Mouse (Mus musculus) megakaryocyte, adult 5-6 weeks (primary cell): Measurements from ENCODE around the gene Mtus2. TPM values are rescaled to one million over a fixed set of nuclear protein-coding genes. Genes with fewer than 3 reads are reported as not detected.
A peak's percentile ranks its signal among the peaks of the same experiment; 100 is the strongest.
"Not testable (repeated sequence)": the region's sequence is repeated elsewhere in the genome, so short reads cannot be mapped to it uniquely, and the experiment has no call there.

Experiments
- ATAC-seq: 2 replicates; pipeline ENCODE4 v1.8.0; 2016; ENCODE audit warnings: mild to moderate bottlenecking, inconsistent platforms; ENCODE audit not compliant: poor library complexity, severe bottlenecking
- total RNA-seq, 2 experiments: library from RNA; stranded (forward) in 1 of 2; stranded (reverse) in 1 of 2; fragments of 153-499, 151-499 nt in 1 of 2; fragments of 221-1000, 200-1000 nt in 1 of 2; gene quantifications; 2 replicates each; pipeline versions ENCODE4 v1.2.3 to v1.2.4; 2015 to 2017

Gene Mtus2
- 0.78 and 1.6 TPM in 2 replicates for total RNA-seq (2015)
- total RNA-seq (2017) = 0.04 and 1.1 TPM in 2 replicates

DNA sequence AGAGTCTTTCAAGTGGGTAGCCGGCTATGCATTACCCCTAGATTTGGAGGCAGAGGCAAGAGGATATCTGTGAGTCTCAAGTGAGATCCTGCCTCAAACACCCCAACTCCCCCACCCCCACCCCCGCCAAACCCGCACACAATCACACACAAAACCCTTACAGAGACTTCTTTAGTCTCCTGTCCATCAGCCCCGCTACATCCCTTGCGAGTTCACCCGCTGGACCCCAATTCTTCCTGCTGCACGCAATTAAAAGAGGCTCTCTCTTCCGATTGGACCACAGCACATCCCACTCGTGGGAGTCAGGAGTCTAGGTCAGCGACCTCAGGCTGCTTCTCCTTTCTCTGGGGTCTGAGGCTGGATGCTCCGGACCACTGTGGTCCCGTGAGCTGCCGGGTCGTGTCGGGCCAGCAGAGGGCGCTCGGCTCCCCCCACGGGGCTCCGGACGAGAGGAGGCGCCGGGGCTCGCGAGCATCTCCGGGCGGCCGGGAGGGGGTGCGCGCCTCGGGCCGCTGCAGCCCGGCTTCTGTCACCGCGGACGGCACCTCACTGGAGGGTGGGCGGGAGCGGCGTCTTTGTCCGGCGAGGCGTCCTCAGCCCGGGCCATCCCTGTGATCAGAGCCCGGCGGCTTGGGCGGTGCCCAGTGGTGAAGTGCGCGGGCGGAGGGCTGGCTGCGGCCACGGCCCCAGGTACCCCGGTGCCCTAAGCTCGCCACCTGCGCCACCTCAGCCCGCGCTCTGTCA lies at the start of gene Mtus2:
TSS of gene Mtus2 (plus strand) at position 500 of the 744 bp plus-strand sequence.
- peak; percentile 96 for ATAC-seq

- ATAC-seq = no peak
Observed at GRCm38 (mm10) chr5:147907851-147908250, 49.3 kb upstream of the Mtus2 start.

DNA sequence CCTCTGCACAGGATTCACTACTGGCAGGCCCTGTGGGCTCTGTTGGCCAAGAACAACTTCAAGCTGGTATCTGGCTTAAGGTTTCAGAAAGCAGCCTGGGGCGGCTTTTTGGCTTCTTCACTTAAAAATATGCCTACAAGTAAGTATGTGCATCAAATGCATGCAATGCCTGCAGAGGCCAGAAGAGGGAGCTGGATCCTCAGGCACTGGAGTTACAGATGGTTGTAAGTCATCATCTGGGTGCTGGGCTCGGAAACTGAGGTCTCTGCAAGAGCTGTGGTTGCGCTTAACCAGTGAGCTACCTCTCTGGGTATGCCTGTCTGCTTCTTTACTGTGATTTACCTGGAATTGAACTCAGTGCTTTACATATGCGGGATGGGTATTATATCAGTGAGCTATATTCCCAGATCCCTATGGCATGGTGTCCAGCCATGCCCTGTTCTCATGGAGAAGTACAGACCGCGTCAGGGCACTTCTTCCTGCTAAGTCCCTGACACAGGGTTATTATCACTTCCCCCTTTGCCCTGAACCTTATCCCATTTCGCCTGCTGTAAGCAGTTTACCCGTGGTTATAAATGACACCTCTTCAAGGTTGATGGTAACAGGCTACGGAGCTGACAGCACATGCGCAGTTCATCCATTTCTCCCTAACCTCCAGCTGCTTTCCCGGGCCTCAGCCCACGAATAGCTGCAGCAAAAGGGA lies 46.2 kb upstream of the Mtus2 start:
- peak; percentile 58 for ATAC-seq

GRCm38 (mm10) chr5:147911744-147912143 lies 45.4 kb upstream of the Mtus2 start:
- ATAC-seq = peak; percentile 54

- no peak for ATAC-seq
Observed at GRCm38 (mm10) chr5:147913241-147913842, 43.8 kb upstream of the Mtus2 start.

DNA sequence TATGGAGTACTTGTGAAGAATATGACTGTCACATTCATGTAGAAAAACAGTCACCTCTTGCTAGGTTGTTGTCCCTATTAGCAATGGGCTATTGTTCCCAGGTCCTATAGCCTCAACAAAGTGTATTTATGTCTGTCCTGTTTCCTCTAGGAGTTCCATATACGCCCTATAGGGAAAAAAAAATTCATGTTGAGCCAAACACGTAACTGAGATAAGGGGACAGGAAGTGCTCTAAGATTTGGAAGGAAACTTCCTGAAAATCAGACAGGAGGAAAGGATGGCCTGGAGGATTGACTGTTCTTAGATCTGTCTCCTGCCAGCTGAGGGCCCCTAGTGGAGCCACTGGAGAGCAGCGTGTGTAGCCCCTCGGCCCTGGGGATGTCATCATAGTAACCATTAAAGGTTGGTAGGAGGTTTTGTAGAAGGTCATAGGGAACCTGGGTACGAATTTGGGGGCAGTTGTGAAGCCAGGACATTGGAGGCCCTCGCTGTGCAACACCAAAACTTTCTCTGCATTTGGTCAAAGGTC lies 42.0 kb upstream of the Mtus2 start:
- no peak for ATAC-seq

GRCm38 (mm10) chr5:147916171-147916570 lies 40.9 kb upstream of the Mtus2 start:
- ATAC-seq = no peak

GRCm38 (mm10) chr5:147918044-147918846 lies 38.9 kb upstream of the Mtus2 start:
- peak; percentile 50 for ATAC-seq

DNA sequence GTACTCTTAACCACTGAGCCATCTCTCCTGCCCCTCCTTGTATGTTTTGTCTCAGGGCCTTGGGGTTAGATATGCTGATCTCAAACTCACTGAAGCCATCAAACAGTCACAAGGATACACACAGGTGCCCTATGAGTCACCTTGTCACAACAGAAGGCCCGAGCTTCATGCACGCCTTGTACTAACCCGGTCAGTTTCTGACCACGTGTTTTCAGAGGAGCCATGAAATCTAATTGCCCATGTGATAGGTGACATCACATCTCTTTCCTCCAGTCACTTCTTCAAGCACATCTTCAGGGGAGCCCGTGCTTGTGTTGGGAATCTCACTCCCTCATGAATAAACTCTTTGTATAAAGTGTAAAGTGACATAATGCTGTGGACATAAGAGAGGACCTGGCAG lies 32.5 kb upstream of the Mtus2 start:
- ATAC-seq = no peak

GRCm38 (mm10) chr5:147925935-147926604 lies 31.1 kb upstream of the Mtus2 start:
- ATAC-seq = 0 out of 2 replicates have a peak, but pooled peaks have one; percentile 43

DNA sequence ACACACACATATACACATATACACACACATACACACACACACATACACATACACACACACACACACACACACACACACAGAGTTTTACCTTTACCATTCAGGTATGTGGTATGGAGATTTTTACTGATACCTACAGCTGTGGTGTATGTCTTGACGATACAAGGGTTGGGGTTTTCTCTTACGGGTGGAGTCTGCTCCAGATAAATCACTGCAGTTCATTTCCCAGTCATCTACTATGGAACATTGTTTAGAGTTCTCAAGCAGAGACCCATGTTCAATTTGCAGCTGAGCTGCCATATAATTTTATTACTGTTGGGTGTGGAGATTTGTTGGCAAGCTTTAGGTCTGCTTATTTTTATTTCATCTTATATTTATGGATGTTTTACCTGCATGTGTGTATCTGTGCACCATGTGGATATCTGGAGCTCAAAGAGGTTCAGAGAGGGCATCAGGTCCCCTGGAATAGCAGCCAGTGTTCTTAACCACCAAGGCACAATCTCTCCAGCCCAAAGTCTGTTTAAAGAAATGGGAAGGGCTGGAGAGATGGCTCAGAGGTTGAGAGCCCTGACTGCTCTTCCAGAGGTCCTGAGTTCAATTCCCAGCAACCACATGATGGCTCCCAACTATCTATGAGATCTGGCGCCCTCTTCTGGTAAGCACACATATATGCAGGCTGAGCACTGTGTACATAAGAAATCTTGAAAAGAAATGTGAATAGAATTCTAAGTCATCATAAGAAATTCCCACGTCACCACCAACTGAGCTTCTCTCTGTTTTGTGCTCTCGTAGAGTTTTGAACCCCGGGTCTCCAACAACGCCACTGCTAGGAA lies 28.2 kb upstream of the Mtus2 start:
- ATAC-seq = no peak

- no peak for ATAC-seq
Observed at GRCm38 (mm10) chr5:147935096-147935495, 22.0 kb upstream of the Mtus2 start.

GRCm38 (mm10) chr5:147939226-147939625 lies 17.9 kb upstream of the Mtus2 start:
- ATAC-seq = no peak

GRCm38 (mm10) chr5:147945000-147945666 lies 12.0 kb upstream of the Mtus2 start:
- ATAC-seq = peak; percentile 35; the same call in 1 of the 2 replicates

DNA sequence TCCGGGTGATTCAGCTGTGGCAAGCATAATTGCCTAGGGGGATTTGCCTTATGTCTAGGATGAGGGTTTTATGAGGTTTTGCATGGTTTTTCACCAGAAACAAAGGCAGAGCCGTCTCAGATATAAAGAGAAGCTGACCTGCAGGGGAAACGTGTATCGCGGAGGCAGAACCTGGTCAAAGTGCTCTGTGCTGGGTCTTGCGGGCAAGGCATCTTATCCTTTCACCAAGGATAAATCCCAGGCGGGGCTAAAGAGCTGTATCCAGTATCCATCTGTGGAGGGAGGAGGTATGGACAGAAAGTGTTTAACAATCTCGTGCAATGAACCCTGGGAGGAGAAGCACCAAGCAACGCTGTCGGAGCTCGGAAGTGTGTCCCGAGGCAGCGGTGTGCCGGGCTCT lies 7.2 kb upstream of the Mtus2 start:
- ATAC-seq = no peak

DNA sequence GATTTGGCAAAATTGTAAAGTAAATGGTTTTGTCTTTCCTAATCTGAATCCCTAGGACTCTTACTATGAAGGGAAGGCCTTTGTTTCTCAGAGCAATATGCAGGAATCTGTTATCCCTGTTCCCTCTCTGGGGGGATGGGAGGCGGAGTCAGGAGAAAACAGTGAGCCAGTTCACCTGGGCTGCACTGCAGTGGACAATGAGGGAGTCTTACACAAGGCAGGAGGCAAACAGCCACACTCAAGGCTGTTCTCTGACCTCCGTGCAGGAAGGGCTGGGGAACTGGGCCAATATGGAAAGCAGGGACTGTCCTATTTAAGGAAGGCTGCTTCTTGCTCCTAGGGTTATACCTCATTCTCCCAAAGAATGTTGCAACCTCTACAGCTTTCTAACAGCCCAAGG lies 5.4 kb upstream of the Mtus2 start:
- no peak for ATAC-seq

DNA sequence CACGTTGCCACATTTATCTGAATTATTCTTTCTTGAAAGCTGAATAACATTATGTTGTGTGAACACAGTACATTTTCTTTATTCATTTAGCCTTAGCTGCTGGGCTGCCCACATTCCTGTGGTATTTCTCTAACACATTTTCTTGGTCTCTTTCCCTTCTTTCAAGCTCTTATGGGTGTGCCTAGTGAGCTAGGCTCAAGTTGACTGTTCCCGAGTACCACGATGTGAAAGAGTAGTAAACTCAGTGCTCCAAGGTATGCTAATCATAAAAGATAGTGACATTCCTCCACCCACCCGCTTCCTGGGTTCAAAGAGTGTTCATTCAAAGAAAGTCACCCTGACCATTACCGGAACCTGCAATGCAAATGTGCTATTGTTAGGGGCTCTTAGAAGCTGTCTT lies 3.9 kb upstream of the Mtus2 start:
- not testable (repeated sequence) for ATAC-seq

GRCm38 (mm10) chr5:147955671-147956070 lies 1.4 kb upstream of the Mtus2 start:
- no peak for ATAC-seq

DNA sequence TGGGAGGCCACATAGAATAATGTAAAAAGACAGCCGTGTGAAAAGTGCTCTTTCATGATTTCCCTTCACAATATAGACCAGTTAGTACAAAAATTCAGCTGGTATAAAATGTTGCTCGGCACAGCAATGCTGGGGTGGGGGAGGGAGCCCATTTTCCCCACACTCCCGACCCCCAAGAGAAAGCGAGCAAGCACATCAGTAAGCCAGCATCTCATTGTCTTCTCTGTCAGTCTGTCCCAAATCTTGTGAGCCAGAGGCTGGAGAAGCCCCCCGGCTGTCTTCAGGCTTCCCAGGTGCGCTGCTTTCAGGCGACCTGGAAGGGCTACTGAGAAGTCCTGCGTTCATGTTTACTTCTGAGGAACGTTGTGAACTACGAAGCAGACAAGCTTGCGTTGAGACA lies 699 bp upstream of the Mtus2 start:
- no peak for ATAC-seq
